Mouse (Mus musculus): Measurements from ENCODE around the gene Slc38a7. TPM values are rescaled to one million over a fixed set of nuclear protein-coding genes. Genes with fewer than 3 reads are reported as not detected.
"Not testable (repeated sequence)": the region's sequence is repeated elsewhere in the genome, so short reads cannot be mapped to it uniquely, and the experiment has no call there.

Slc38a7 gene
- polyA plus RNA-seq, 1 experiment from 2014 or later, result 23.2 TPM

GRCm38 (mm10) chr8:95837266-95837665, 16.1 kb downstream of the Slc38a7 start:
- no peak for ATAC-seq (ENCODE audit: low read depth)
- H3K27me3 ChIP-seq (ENCODE audit: control insufficient read depth, insufficient read depth, low read length), result no peaks in the 10 kb centered on the region
- H3K9ac ChIP-seq (replicated peaks; ENCODE audit: low read depth, low read length), result no peak overlapping the region
- H3K4me2 ChIP-seq (ENCODE audit: low read depth, low read length), result no peak overlapping the region
- peaks cover 5% of the 10 kb centered on the region; the same call in 1 of the 2 replicates for H3K4me1 ChIP-seq (ENCODE audit: control insufficient read depth, insufficient read depth, low read length)
- H3K4me3 ChIP-seq (ENCODE audit: low read depth, low read length), result no peak overlapping the region
- H3K27ac ChIP-seq (ENCODE audit: low read depth, low read length), result no peak overlapping the region
- H3K36me3 ChIP-seq (ENCODE audit: control insufficient read depth, insufficient read depth, low read length), result peaks cover 22% of the 10 kb centered on the region; the same call in 1 of the 2 replicates
- H3K9me3 ChIP-seq (ENCODE audit: control insufficient read depth, low read length), result no peaks in the 10 kb centered on the region
- WGBS, result 93% methylated on average over 10 of the region's 10 CpGs

- WGBS, result 75% methylated on average over 4 of the region's 4 CpGs
- Histone ChIP-seq H3K4me1 (ENCODE audit: control insufficient read depth, insufficient read depth, low read length) (peaks cover 5% of the 10 kb centered on the region; the same call in 1 of the 2 replicates), H3K4me2 (ENCODE audit: low read depth, low read length) (no peak overlapping the region), H3K4me3 (ENCODE audit: low read depth, low read length) (no peak overlapping the region), H3K27me3 (ENCODE audit: control insufficient read depth, insufficient read depth, low read length) (no peaks in the 10 kb centered on the region), H3K9me3 (ENCODE audit: control insufficient read depth, low read length) (no peaks in the 10 kb centered on the region), H3K27ac (ENCODE audit: low read depth, low read length) (no peak overlapping the region), H3K36me3 (ENCODE audit: control insufficient read depth, insufficient read depth, low read length) (peaks cover 14% of the 10 kb centered on the region; the same call in 1 of the 2 replicates), H3K9ac (replicated peaks; ENCODE audit: low read depth, low read length) (no peak overlapping the region)
- no peak for ATAC-seq (ENCODE audit: low read depth)
Observed at GRCm38 (mm10) chr8:95835891-95836290, 17.4 kb downstream of the Slc38a7 start.

- Histone ChIP-seq H3K4me3 (ENCODE audit: low read depth, low read length) (peak overlapping the region; percentile 22), H3K27me3 (ENCODE audit: control insufficient read depth, insufficient read depth, low read length) (no peaks in the 10 kb centered on the region), H3K36me3 (ENCODE audit: control insufficient read depth, insufficient read depth, low read length) (peaks cover 3% of the 10 kb centered on the region; the same call in 1 of the 2 replicates), H3K27ac (ENCODE audit: low read depth, low read length) (no peak overlapping the region), H3K4me2 (ENCODE audit: low read depth, low read length) (peak overlapping the region; percentile 30), H3K4me1 (ENCODE audit: control insufficient read depth, insufficient read depth, low read length) (peaks cover 5% of the 10 kb centered on the region; the same call in 1 of the 2 replicates), H3K9ac (replicated peaks; ENCODE audit: low read depth, low read length) (0 out of 2 replicates have a peak overlapping the region, but pooled peaks have one; percentile 30), H3K9me3 (ENCODE audit: control insufficient read depth, low read length) (no peaks in the 10 kb centered on the region)
- ATAC-seq (ENCODE audit: low read depth), result peak; percentile 52
- under 1% methylated on average over 16 of the region's 16 CpGs for WGBS
Observed at GRCm38 (mm10) chr8:95833435-95833984, 19.8 kb downstream of the Slc38a7 start.

- WGBS, result 15% methylated on average over 16 of the region's 16 CpGs
- Histone ChIP-seq H3K36me3 (ENCODE audit: control insufficient read depth, insufficient read depth, low read length) (peaks cover 3% of the 10 kb centered on the region; the same call in 1 of the 2 replicates), H3K27me3 (ENCODE audit: control insufficient read depth, insufficient read depth, low read length) (no peaks in the 10 kb centered on the region), H3K4me1 (ENCODE audit: control insufficient read depth, insufficient read depth, low read length) (peaks cover 5% of the 10 kb centered on the region; the same call in 1 of the 2 replicates), H3K4me2 (ENCODE audit: low read depth, low read length) (peak overlapping the region; percentile 30), H3K27ac (ENCODE audit: low read depth, low read length) (no peak overlapping the region), H3K9ac (replicated peaks; ENCODE audit: low read depth, low read length) (0 out of 2 replicates have a peak overlapping the region, but pooled peaks have one; percentile 30), H3K4me3 (ENCODE audit: low read depth, low read length) (peak overlapping the region; percentile 22; the same call in 1 of the 2 replicates), H3K9me3 (ENCODE audit: control insufficient read depth, low read length) (no peaks in the 10 kb centered on the region)
- peak; percentile 82; the same call in 1 of the 2 replicates for ATAC-seq (ENCODE audit: low read depth)
Observed at GRCm38 (mm10) chr8:95832603-95833434, 20.5 kb downstream of the Slc38a7 start.

GRCm38 (mm10) chr8:95830144-95830543, 23.2 kb downstream of the Slc38a7 start:
- WGBS, result 88% methylated on average over 3 of the region's 3 CpGs

GRCm38 (mm10) chr8:95825162-95825561, 28.2 kb downstream of the Slc38a7 start, which contains the start of gene Sap18b:
Sap18b (plus strand) TSS chr8:95825346.
- not testable (repeated sequence) for ATAC-seq (ENCODE audit: low read depth); H3K4me3 ChIP-seq (ENCODE audit: low read depth, low read length); H3K9me3 ChIP-seq (ENCODE audit: control insufficient read depth, low read length); H3K4me2 ChIP-seq (ENCODE audit: low read depth, low read length); H3K4me1 ChIP-seq (ENCODE audit: control insufficient read depth, insufficient read depth, low read length); H3K27ac ChIP-seq (ENCODE audit: low read depth, low read length); H3K9ac ChIP-seq (replicated peaks; ENCODE audit: low read depth, low read length); H3K36me3 ChIP-seq (ENCODE audit: control insufficient read depth, insufficient read depth, low read length); H3K27me3 ChIP-seq (ENCODE audit: control insufficient read depth, insufficient read depth, low read length)
- WGBS, result 73% methylated on average over 22 of the region's 25 CpGs

More at GRCm38 (mm10) chr8:95830144-95830543, 23.2 kb downstream of the Slc38a7 start:
- Histone ChIP-seq H3K4me1 (ENCODE audit: control insufficient read depth, insufficient read depth, low read length) (peaks cover 5% of the 10 kb centered on the region; the same call in 1 of the 2 replicates), H3K9ac (replicated peaks; ENCODE audit: low read depth, low read length) (no peak overlapping the region), H3K27me3 (ENCODE audit: control insufficient read depth, insufficient read depth, low read length) (no peaks in the 10 kb centered on the region), H3K4me2 (ENCODE audit: low read depth, low read length) (no peak overlapping the region), H3K9me3 (ENCODE audit: control insufficient read depth, low read length) (no peaks in the 10 kb centered on the region), H3K36me3 (ENCODE audit: control insufficient read depth, insufficient read depth, low read length) (no peaks in the 10 kb centered on the region), H3K4me3 (ENCODE audit: low read depth, low read length) (no peak overlapping the region), H3K27ac (ENCODE audit: low read depth, low read length) (no peak overlapping the region)
- ATAC-seq (ENCODE audit: low read depth), result no peak

- Histone ChIP-seq H3K4me3 (ENCODE audit: low read depth, low read length) (no peak overlapping the region), H3K9me3 (ENCODE audit: control insufficient read depth, low read length) (no peaks in the 10 kb centered on the region), H3K27me3 (ENCODE audit: control insufficient read depth, insufficient read depth, low read length) (no peaks in the 10 kb centered on the region), H3K4me2 (ENCODE audit: low read depth, low read length) (no peak overlapping the region), H3K36me3 (ENCODE audit: control insufficient read depth, insufficient read depth, low read length) (no peaks in the 10 kb centered on the region), H3K27ac (ENCODE audit: low read depth, low read length) (no peak overlapping the region), H3K9ac (replicated peaks; ENCODE audit: low read depth, low read length) (no peak overlapping the region), H3K4me1 (ENCODE audit: control insufficient read depth, insufficient read depth, low read length) (no peaks in the 10 kb centered on the region)
- 89% methylated on average over 3 of the region's 3 CpGs for WGBS
- ATAC-seq (ENCODE audit: low read depth), result no peak
Observed at GRCm38 (mm10) chr8:95822699-95823098, 30.6 kb downstream of the Slc38a7 start.

- WGBS, result 88% methylated on average over 5 of the region's 5 CpGs
Observed at GRCm38 (mm10) chr8:95822096-95822495, 31.2 kb downstream of the Slc38a7 start.

GRCm38 (mm10) chr8:95821266-95821665, 32.1 kb downstream of the Slc38a7 start:
- Histone ChIP-seq H3K27me3 (ENCODE audit: control insufficient read depth, insufficient read depth, low read length) (no peaks in the 10 kb centered on the region), H3K9me3 (ENCODE audit: control insufficient read depth, low read length) (no peaks in the 10 kb centered on the region), H3K4me1 (ENCODE audit: control insufficient read depth, insufficient read depth, low read length) (no peaks in the 10 kb centered on the region), H3K36me3 (ENCODE audit: control insufficient read depth, insufficient read depth, low read length) (no peaks in the 10 kb centered on the region), H3K9ac (replicated peaks; ENCODE audit: low read depth, low read length) (no peak overlapping the region), H3K4me3 (ENCODE audit: low read depth, low read length) (no peak overlapping the region), H3K4me2 (ENCODE audit: low read depth, low read length) (no peak overlapping the region), H3K27ac (ENCODE audit: low read depth, low read length) (no peak overlapping the region)
- WGBS, result 93% methylated on average over 6 of the region's 6 CpGs
- ATAC-seq (ENCODE audit: low read depth), result no peak

More at GRCm38 (mm10) chr8:95822096-95822495, 31.2 kb downstream of the Slc38a7 start:
- Histone ChIP-seq H3K4me2 (ENCODE audit: low read depth, low read length) (no peak overlapping the region), H3K4me3 (ENCODE audit: low read depth, low read length) (no peak overlapping the region), H3K27me3 (ENCODE audit: control insufficient read depth, insufficient read depth, low read length) (no peaks in the 10 kb centered on the region), H3K4me1 (ENCODE audit: control insufficient read depth, insufficient read depth, low read length) (no peaks in the 10 kb centered on the region), H3K36me3 (ENCODE audit: control insufficient read depth, insufficient read depth, low read length) (no peaks in the 10 kb centered on the region), H3K27ac (ENCODE audit: low read depth, low read length) (no peak overlapping the region), H3K9ac (replicated peaks; ENCODE audit: low read depth, low read length) (no peak overlapping the region), H3K9me3 (ENCODE audit: control insufficient read depth, low read length) (no peaks in the 10 kb centered on the region)
- no peak for ATAC-seq (ENCODE audit: low read depth)
